In genomic region chr7:141092051-141092735, GRCm38 (mm10) we compare ENCODE assay signal across 8 mouse cellular contexts. TPM values are rescaled to one million over a fixed set of nuclear protein-coding genes. Genes with fewer than 3 reads are reported as not detected.
DNase-seq lines count a peak whose midpoint lies in the region; ATAC-seq and TF ChIP-seq lines count a peak whose summit lies in the region.

No protein-coding gene starts in this region.

- H3K9ac ChIP-seq in embryonic facial prominence, embryonic 13.5 days: peak overlapping the region; percentile 44; the same call in 1 of the 2 replicates
- H3K9ac ChIP-seq in liver, embryonic 15.5 days: 0 out of 2 replicates have a peak overlapping the region, but pooled peaks have one; percentile 31

- TF ChIP-seq POLR2A in kidney, adult 2 months (IDR thresholded peaks at IDR 0.05; ENCODE audit: low read depth, low read length): no peak

- TF ChIP-seq CTCF in C2C12 (IDR thresholded peaks at IDR 0.05; ENCODE audit: control insufficient read depth, insufficient read depth, insufficient read length): peak; percentile 57
- TF ChIP-seq CTCF in kidney, adult 2 months (conservative IDR thresholded peaks at IDR 0.05; ENCODE audit: insufficient read depth, insufficient read length, low read depth, low read length): peak; percentile 83

- ATAC-seq in embryonic facial prominence, embryonic 13.5 days (ENCODE audit: insufficient number of reproducible peaks, insufficient read depth, low FRiP score, low TSS enrichment, low read depth): peak; percentile 70; the same call in 1 of the 2 replicates
- peak; percentile 85 for ATAC-seq in liver, embryonic 15.5 days (ENCODE audit: insufficient read depth)

- H3K9me3 ChIP-seq in embryonic facial prominence, embryonic 13.5 days: no peaks in the 10 kb centered on the region
- H3K9me3 ChIP-seq in liver, embryonic 15.5 days (replicated peaks): no peaks in the 10 kb centered on the region

- H3K4me1 ChIP-seq in embryonic facial prominence, embryonic 13.5 days: peaks cover 17% of the 10 kb centered on the region
- peaks cover 36% of the 10 kb centered on the region for H3K4me1 ChIP-seq in kidney, adult 2 months (ENCODE audit: control insufficient read depth, insufficient read depth, low read length)
- peaks cover 66% of the 10 kb centered on the region for H3K4me1 ChIP-seq in liver, embryonic 15.5 days (replicated peaks)

- no peaks in the 10 kb centered on the region for H3K79me3 ChIP-seq in C2C12 (ENCODE audit: low read depth)

- no peak overlapping the region for H3ac ChIP-seq in C2C12 (ENCODE audit: control insufficient read depth, insufficient read length, low read depth)

- peak; percentile 94 for DNase-seq in adrenal gland, postnatal 14 days
- peak; percentile 79 to 87 for DNase-seq in heart, adult 9 months (ENCODE audit: low spot score in 2 of 2)
- peak; percentile 96 for DNase-seq in kidney, adult 2 months
- DNase-seq in neural tube, embryonic 10.5 days (ENCODE audit: extremely low spot score, low spot score): peak; percentile 82
- DNase-seq in testis, postnatal 10 days (ENCODE audit: low spot score): peak; percentile 82

- H3K79me2 ChIP-seq in C2C12 (ENCODE audit: control insufficient read depth, insufficient read depth): no peaks in the 10 kb centered on the region

- no peak overlapping the region for H3K4me3 ChIP-seq in C2C12 (ENCODE audit: insufficient read depth, poor library complexity, severe bottlenecking)
- peak overlapping the region; percentile 29 for H3K4me3 ChIP-seq in embryonic facial prominence, embryonic 13.5 days
- H3K4me3 ChIP-seq in kidney, adult 2 months (ENCODE audit: insufficient read depth, low read depth, low read length): no peak overlapping the region
- H3K4me3 ChIP-seq in liver, embryonic 15.5 days (replicated peaks): peak overlapping the region; percentile 27; the same call in 1 of the 2 replicates

- H3K27ac ChIP-seq in embryonic facial prominence, embryonic 13.5 days: no peak overlapping the region
- no peak overlapping the region for H3K27ac ChIP-seq in kidney, adult 2 months (ENCODE audit: insufficient read depth, low read depth, low read length)
- peak overlapping the region; percentile 58 for H3K27ac ChIP-seq in liver, embryonic 15.5 days (replicated peaks)

- H3K4me2 ChIP-seq in embryonic facial prominence, embryonic 13.5 days: peak overlapping the region; percentile 53
- peak overlapping the region; percentile 62 for H3K4me2 ChIP-seq in liver, embryonic 15.5 days

- H3K36me3 ChIP-seq in C2C12 (ENCODE audit: control insufficient read depth, insufficient read depth): no peaks in the 10 kb centered on the region
- no peaks in the 10 kb centered on the region for H3K36me3 ChIP-seq in embryonic facial prominence, embryonic 13.5 days
- no peaks in the 10 kb centered on the region; the same call in 1 of the 2 replicates for H3K36me3 ChIP-seq in kidney, adult 2 months (ENCODE audit: control insufficient read depth, insufficient read depth, low read length)
- no peaks in the 10 kb centered on the region; the same call in 1 of the 2 replicates for H3K36me3 ChIP-seq in liver, embryonic 15.5 days (replicated peaks)

- no peaks in the 10 kb centered on the region for H3K27me3 ChIP-seq in C2C12 (ENCODE audit: control insufficient read depth, insufficient read depth, insufficient read length)
- H3K27me3 ChIP-seq in embryonic facial prominence, embryonic 13.5 days: peaks cover 32% of the 10 kb centered on the region
- no peaks in the 10 kb centered on the region for H3K27me3 ChIP-seq in kidney, adult 2 months (replicated peaks; ENCODE audit: control insufficient read depth, insufficient read depth, low read length)
- peaks cover 41% of the 10 kb centered on the region for H3K27me3 ChIP-seq in liver, embryonic 15.5 days

- WGBS in embryonic facial prominence, embryonic 13.5 days: 7% methylated on average over 37 of the region's 37 CpGs
- 19% methylated on average over 37 of the region's 37 CpGs for WGBS in kidney, adult 2 months
- WGBS in liver, embryonic 15.5 days (ENCODE audit: insufficient replicate concordance): 19% methylated on average over 37 of the region's 37 CpGs

TF ChIP-seq in C2C12, 6 proteins besides CTCF, POLR2A, EP300 and RAD21:
- no peak for TF ChIP-seq CEBPB (IDR thresholded peaks at IDR 0.05; ENCODE audit: low read depth)
- no peak for TF ChIP-seq USF1 (IDR thresholded peaks at IDR 0.05; ENCODE audit: low read depth)
- no peak for TF ChIP-seq MYOD1 (IDR thresholded peaks at IDR 0.05; ENCODE audit: control insufficient read depth, insufficient read length, low read depth)
- TF ChIP-seq MYOG (IDR thresholded peaks at IDR 0.05; ENCODE audit: control insufficient read depth, extremely low read depth, insufficient read length): no peak
- TF ChIP-seq FOSL1 (IDR thresholded peaks at IDR 0.05; ENCODE audit: insufficient read depth, low read length, poor library complexity, severe bottlenecking): no peak
- TF ChIP-seq MAX (IDR thresholded peaks at IDR 0.05): no peak

RNA-seq across cellular contexts. Expression of gene Sigirr, which starts 8.2 kb away (rescaled TPM):
- polyA plus RNA-seq in C2C12 (2012; fragmentation: generic; extraction: Trizol): 13.9 TPM
- 7.5 and 10.0 TPM in 2 replicates for total RNA-seq in adrenal gland, postnatal 14 days (2021)
- polyA plus RNA-seq in embryonic facial prominence, embryonic 13.5 days (2015; fragmentation: Nextera tagmentation; extraction: Ambion mirVana): 2.4 and 3.8 TPM in 2 replicates
- polyA plus RNA-seq in kidney, adult 2 months (2012; rRNA removed): 102 and 110 TPM in 2 replicates
- polyA plus RNA-seq in liver, embryonic 15.5 days (2015; fragmentation: Nextera tagmentation; extraction: Ambion mirVana): 22.1 and 28.1 TPM in 2 replicates

RNA-seq across cellular contexts. Expression of gene Pkp3, which starts 14.2 kb away (rescaled TPM):
- 0.88 TPM for polyA plus RNA-seq in C2C12 (2012; fragmentation: generic; extraction: Trizol)
- total RNA-seq in adrenal gland, postnatal 14 days (2021): 0.96 and 3.5 TPM in 2 replicates
- 36.1 and 46.2 TPM in 2 replicates for polyA plus RNA-seq in embryonic facial prominence, embryonic 13.5 days (2015; fragmentation: Nextera tagmentation; extraction: Ambion mirVana)
- 17.0 and 19.8 TPM in 2 replicates for polyA plus RNA-seq in kidney, adult 2 months (2012; rRNA removed)
- polyA plus RNA-seq in liver, embryonic 15.5 days (2015; fragmentation: Nextera tagmentation; extraction: Ambion mirVana): 0.54 and 0.84 TPM in 2 replicates

RNA-seq across cellular contexts. Expression of gene Ano9, which starts 25.4 kb away (rescaled TPM):
- not detected for polyA plus RNA-seq in C2C12 (2012; fragmentation: generic; extraction: Trizol)
- total RNA-seq in adrenal gland, postnatal 14 days (2021): 0.22 and 0.38 TPM in 2 replicates
- 5.2 TPM in 2 replicates for polyA plus RNA-seq in embryonic facial prominence, embryonic 13.5 days (2015; fragmentation: Nextera tagmentation; extraction: Ambion mirVana)
- polyA plus RNA-seq in kidney, adult 2 months (2012; rRNA removed): 5.4 and 7.3 TPM in 2 replicates
- 0.99 and 1.5 TPM in 2 replicates for polyA plus RNA-seq in liver, embryonic 15.5 days (2015; fragmentation: Nextera tagmentation; extraction: Ambion mirVana)

RNA-seq across cellular contexts. Expression of gene Ptdss2, which starts 30.0 kb away (rescaled TPM):
- 20.5 TPM for polyA plus RNA-seq in C2C12 (2012; fragmentation: generic; extraction: Trizol)
- 46.2 and 49.6 TPM in 2 replicates for total RNA-seq in adrenal gland, postnatal 14 days (2021)
- polyA plus RNA-seq in embryonic facial prominence, embryonic 13.5 days (2015; fragmentation: Nextera tagmentation; extraction: Ambion mirVana): 70.8 and 76.0 TPM in 2 replicates
- polyA plus RNA-seq in kidney, adult 2 months (2012; rRNA removed): 65.1 and 71.5 TPM in 2 replicates
- polyA plus RNA-seq in liver, embryonic 15.5 days (2015; fragmentation: Nextera tagmentation; extraction: Ambion mirVana): 138 and 140 TPM in 2 replicates

RNA-seq across cellular contexts. Expression of gene B4galnt4, which starts 31.3 kb away (rescaled TPM):
- polyA plus RNA-seq in C2C12 (2012; fragmentation: generic; extraction: Trizol): 4.0 TPM
- 1.4 and 2.7 TPM in 2 replicates for total RNA-seq in adrenal gland, postnatal 14 days (2021)
- polyA plus RNA-seq in embryonic facial prominence, embryonic 13.5 days (2015; fragmentation: Nextera tagmentation; extraction: Ambion mirVana): 26.4 and 27.4 TPM in 2 replicates
- 0.16 and 0.44 TPM in 2 replicates for polyA plus RNA-seq in kidney, adult 2 months (2012; rRNA removed)
- 0.45 and 0.46 TPM in 2 replicates for polyA plus RNA-seq in liver, embryonic 15.5 days (2015; fragmentation: Nextera tagmentation; extraction: Ambion mirVana)

Comparison
In these comparisons a context has a peak if more than half of its experiments do, and no peak if none do; other contexts are left out.
1. H3K4me3 ChIP-seq: peak in embryonic facial prominence, embryonic 13.5 days (single experiment) and liver, embryonic 15.5 days (single experiment); none in C2C12 (single experiment) and kidney, adult 2 months (single experiment).
2. Peak in every context shown above with its lines, with median percentiles within 50 percentile points of each other: DNase-seq.